Mouse (Mus musculus) ovary, adult 2 months (tissue): ENCODE results near the gene Smim24. TPM values are rescaled to one million over a fixed set of nuclear protein-coding genes. Genes with fewer than 3 reads are reported as not detected.

Experiments used
- polyA plus RNA-seq: library from polyadenylated mRNA; depleted of rRNA; stranded (reverse); fragments of >200 nt; gene quantifications from 2 replicates; pipeline ENCODE4 v1.2.3, GENCODE M21; 2012; rRNA removed

Gene Smim24
- polyA plus RNA-seq = 16.3 and 19.5 TPM in 2 replicates

GRCm38 (mm10) chr10:81392781-81393185 is at the start of gene Smim24:
Gene Smim24, plus strand, starts transcription at chr10:81393051.

GRCm38 (mm10) chr10:81350351-81351063 is 42.3 kb upstream of the Smim24 start, which contains the start of gene Hmg20b:
Gene Hmg20b, minus strand, starts transcription at chr10:81350480.

DNA sequence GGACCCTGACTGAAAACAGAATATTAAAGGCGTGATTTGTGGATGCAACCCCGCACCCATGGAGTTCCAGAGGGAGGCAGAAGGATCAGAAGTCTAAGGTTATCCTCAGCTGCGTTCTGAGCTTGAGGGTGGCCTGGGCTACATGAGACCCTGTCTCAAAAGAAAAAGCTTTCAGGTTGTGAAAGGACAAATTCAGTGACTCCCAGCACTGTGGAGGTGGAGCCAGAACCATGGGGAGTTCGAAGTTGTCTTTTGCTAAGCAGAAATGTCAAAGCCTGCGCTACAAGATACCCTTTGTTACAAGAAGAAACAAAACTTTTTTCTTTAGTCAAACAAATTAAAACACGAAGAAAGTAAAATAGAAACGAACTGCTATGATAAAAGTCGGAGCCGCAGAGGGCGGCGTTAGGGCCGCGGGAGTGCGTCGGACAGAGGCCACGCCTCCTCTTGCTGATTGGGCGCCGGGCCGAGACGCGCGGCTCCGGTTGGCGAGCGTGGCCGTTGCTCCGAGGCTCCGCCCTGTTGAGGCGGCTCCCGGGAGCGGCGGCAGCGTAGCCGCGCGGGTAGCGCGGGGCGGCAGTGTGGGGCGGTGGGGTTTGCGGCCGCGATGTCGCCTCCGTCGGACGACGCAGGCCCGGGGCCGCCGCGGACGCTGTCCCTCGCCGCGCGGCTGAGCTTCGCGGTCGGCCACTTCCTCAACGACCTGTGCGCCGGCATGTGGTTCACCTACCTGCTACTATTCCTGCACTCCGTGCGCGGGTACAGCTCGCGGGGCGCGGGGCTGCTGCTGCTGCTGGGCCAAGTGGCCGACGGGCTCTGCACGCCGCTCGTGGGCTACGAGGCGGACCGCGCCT is 35.6 kb upstream of the Smim24 start, which contains the start of gene Mfsd12:
Mfsd12 (plus strand) TSS at position 501 of the 854 bp plus-strand sequence.

DNA sequence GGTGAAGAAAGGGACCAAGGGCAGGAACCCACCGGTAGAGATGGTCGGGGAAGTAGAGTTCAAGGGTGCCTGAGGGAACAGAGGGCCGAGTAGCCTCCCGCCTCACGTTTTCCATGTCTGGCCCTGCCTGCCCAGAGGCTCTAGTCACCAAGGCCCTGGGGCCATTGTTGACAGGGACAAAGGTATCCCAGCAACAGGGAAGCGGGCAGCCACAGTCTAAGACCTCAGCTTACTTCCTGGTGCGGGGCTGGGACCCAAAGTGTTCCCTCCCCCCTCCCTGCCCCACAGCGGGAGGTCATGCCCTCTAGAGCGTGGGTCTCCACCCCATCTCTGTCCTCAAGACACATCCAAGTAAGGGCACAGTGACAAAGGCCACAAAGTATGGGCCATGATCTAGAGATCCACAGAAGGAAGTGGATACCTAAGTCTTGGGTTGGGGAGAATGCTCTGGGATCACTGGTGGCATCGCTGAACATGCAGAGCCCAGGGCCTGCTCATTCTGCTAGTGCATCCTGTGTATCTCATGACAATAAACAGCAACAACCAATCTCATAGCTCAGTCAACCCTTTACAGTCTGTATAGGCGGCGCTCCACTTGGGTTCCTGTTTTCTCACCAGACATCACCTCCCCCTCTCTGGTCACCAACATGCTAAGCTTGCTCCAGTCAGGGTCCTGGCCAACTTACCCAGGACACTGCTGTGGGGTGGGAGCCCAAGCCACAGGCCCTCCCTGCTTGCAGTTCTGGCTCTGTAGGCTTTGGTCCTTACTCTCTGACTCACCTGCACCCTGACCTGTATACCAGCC is 27.0 kb upstream of the Smim24 start, which contains the start of gene 4930404N11Rik:
4930404N11Rik (minus strand) TSS at position 145 of the 805 bp plus-strand sequence.

DNA sequence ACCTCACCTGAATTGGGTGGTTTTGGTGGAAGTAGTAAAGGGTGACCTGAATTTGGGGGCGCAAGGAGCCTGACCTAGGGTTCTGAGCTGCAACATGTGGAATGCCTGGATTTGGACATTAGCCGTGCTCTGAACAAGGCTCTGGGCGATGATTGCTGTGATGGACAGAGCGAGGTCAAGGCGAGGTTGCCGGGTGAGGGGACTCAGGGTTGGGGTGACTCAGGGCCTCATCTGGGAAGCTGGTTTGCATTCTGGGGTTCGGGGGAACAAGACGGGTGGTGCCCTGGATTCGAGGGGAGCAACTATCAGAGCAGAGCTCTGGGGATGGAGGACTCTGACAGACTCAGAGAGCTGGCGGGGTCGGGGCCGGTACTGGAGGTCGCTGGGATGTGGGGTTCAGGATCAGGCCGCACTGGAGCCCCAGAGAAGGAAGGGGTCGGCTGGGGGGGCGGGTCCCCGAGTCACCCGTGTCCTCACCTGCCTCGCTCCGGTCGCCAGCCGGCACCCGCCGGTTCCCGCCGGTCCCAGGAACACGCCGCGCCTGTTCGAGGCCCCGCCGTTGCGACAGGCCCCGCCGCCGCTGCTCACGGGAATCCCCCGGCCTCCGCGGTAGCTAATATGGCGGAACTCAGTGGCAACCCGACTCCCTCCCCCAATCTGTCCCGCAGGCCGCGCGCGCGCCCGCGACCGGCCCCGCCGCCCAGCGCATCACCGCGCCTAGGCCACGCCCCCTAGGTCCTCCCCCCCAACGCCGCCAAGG is 14.9 kb upstream of the Smim24 start, which contains the start of gene Fzr1:
Fzr1 (minus strand) TSS at position 724 of the 760 bp plus-strand sequence.

DNA sequence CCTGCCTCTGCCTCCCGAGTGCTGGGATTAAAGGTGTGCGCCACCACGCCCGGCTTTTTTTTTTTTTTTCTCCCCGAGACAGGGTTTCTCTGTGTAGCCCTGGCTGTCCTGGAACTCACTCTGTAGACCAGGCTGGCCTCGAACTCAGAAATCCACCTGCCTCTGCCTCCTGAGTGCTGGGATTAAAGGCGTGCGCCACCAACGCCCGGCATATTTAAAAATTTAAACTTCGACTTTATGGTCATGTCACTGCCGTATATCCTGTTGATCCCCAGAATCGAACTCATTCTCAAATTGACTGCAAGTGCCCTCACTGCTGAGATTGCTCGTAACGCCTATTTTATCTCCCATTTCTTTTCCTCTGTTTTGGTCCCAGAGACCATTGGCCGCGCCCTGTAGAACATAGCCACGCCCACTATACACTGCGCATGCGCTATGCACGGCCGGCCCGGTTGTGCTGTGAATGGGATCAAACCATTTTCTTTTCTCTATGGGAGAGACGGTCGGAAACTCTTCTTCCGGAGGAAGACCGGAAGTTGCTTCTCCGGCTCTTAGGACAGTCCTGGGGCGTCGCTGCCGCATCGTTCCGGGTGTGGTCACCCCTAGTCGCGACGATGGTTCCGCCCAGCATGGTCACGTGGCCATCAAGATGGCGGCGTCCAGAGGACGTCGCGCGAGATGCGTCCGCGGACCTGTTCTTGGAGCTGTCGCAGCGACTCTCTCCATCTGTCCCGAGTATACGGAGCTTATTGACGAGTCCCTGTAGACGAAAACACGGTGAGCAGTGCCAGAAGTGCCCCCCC is 8.8 kb upstream of the Smim24 start, which contains the start of the genes Dohh and Gm48551:
Dohh (plus strand) TSS at position 627 of the 803 bp plus-strand sequence.
Gm48551 (plus strand) TSS at position 665 of the 803 bp plus-strand sequence.

GRCm38 (mm10) chr10:81388505-81389055 is 4.3 kb upstream of the Smim24 start, which contains the start of gene Gm48552:
Gene Gm48552, plus strand, starts transcription at chr10:81389005.

Other genes starting within 250 kb of the Smim24 start
- 48.8 and 60.5 TPM in 2 replicates for gene Pias4, start 225.1 kb upstream of the Smim24 start, polyA plus RNA-seq
- gene Eef2, start 216.4 kb upstream of the Smim24 start, polyA plus RNA-seq = 2,943 and 3,409 TPM in 2 replicates
- 168 and 226 TPM in 2 replicates for gene Dapk3, start 210.0 kb upstream of the Smim24 start, polyA plus RNA-seq
- gene 4930442H23Rik, start 209.2 kb upstream of the Smim24 start, polyA plus RNA-seq = not detected in 2 replicates
- gene Nmrk2, start 191.0 kb upstream of the Smim24 start, polyA plus RNA-seq = not detected in 2 replicates
- not detected in 2 replicates for gene Atcay, start 162.2 kb upstream of the Smim24 start, polyA plus RNA-seq
- 48.7 and 50.1 TPM in 2 replicates for gene Zfr2, start 159.9 kb upstream of the Smim24 start, polyA plus RNA-seq
- gene Matk, start 140.1 kb upstream of the Smim24 start, polyA plus RNA-seq = 3.3 and 4.2 TPM in 2 replicates
- gene Mrpl54, start 126.1 kb upstream of the Smim24 start, polyA plus RNA-seq = 134 and 190 TPM in 2 replicates
- gene Apba3, start 126.1 kb upstream of the Smim24 start, polyA plus RNA-seq = 170 and 185 TPM in 2 replicates
- 18.6 and 20.4 TPM in 2 replicates for gene Tjp3, start 101.5 kb upstream of the Smim24 start, polyA plus RNA-seq
- 90.4 and 97.0 TPM in 2 replicates for gene Pip5k1c, start 100.1 kb upstream of the Smim24 start, polyA plus RNA-seq
- gene Cactin, start 71.9 kb upstream of the Smim24 start, polyA plus RNA-seq = 45.0 and 53.4 TPM in 2 replicates
- gene Tbxa2r, start 64.3 kb upstream of the Smim24 start, polyA plus RNA-seq = 34.6 and 38.7 TPM in 2 replicates
- gene Gipc3, start 49.8 kb upstream of the Smim24 start, polyA plus RNA-seq = 1.8 and 2.4 TPM in 2 replicates
- gene Hmg20b, start 42.6 kb upstream of the Smim24 start, polyA plus RNA-seq = 168 and 202 TPM in 2 replicates
- gene Mfsd12, start 35.6 kb upstream of the Smim24 start, polyA plus RNA-seq = 43.4 and 67.4 TPM in 2 replicates
- gene 4930404N11Rik, start 27.2 kb upstream of the Smim24 start, polyA plus RNA-seq = 13.7 and 14.3 TPM in 2 replicates
- gene Fzr1, start 14.5 kb upstream of the Smim24 start, polyA plus RNA-seq = 189 and 205 TPM in 2 replicates
- gene Dohh, start 8.6 kb upstream of the Smim24 start, polyA plus RNA-seq = 178 and 192 TPM in 2 replicates
- gene Gm48551, start 8.6 kb upstream of the Smim24 start, polyA plus RNA-seq = 10.9 and 15.0 TPM in 2 replicates
- 9.3 and 10.3 TPM in 2 replicates for gene Gm48552, start 4.0 kb upstream of the Smim24 start, polyA plus RNA-seq
- gene Nfic, start 62.6 kb downstream of the Smim24 start, polyA plus RNA-seq = 63.2 and 87.3 TPM in 2 replicates
- gene Celf5, start 89.7 kb downstream of the Smim24 start, polyA plus RNA-seq = 0.77 and 1.4 TPM in 2 replicates
- gene Ncln, start 103.3 kb downstream of the Smim24 start, polyA plus RNA-seq = 384 and 527 TPM in 2 replicates
- gene S1pr4, start 107.1 kb downstream of the Smim24 start, polyA plus RNA-seq = 4.2 and 5.4 TPM in 2 replicates
- 3.2 and 3.5 TPM in 2 replicates for gene Gna15, start 131.2 kb downstream of the Smim24 start, polyA plus RNA-seq
- gene Gna11, start 152.1 kb downstream of the Smim24 start, polyA plus RNA-seq = 162 and 181 TPM in 2 replicates
- 2,184 and 2,590 TPM in 2 replicates for gene Aes, start 166.4 kb downstream of the Smim24 start, polyA plus RNA-seq
- 497 and 508 TPM in 2 replicates for gene Tle2, start 181.5 kb downstream of the Smim24 start, polyA plus RNA-seq
- 192 and 202 TPM in 2 replicates for gene Tle6, start 208.0 kb downstream of the Smim24 start, polyA plus RNA-seq
- 0.47 and 0.74 TPM in 2 replicates for gene BC025920, start 213.2 kb downstream of the Smim24 start, polyA plus RNA-seq
- gene Sirt6, start 234.7 kb downstream of the Smim24 start, polyA plus RNA-seq = 59.4 and 65.9 TPM in 2 replicates
- 62.1 and 90.5 TPM in 2 replicates for gene Ankrd24, start 235.5 kb downstream of the Smim24 start, polyA plus RNA-seq